Comparison of ENCODE assay signal across 14 mouse cellular contexts in genomic region chr8:69849899-69850298, GRCm38 (mm10). TPM values are rescaled to one million over a fixed set of nuclear protein-coding genes. Genes with fewer than 3 reads are reported as not detected.
DNase-seq lines count a peak whose midpoint lies in the region; ATAC-seq and TF ChIP-seq lines count a peak whose summit lies in the region.
"Had no signal": no experiment of that assay in that cellular context is flagged by ENCODE, and none has a peak within 500 bp of the region (broad histone marks: within the 10 kb centered on the region; RNA-seq: fewer than 3 reads in every experiment).

No protein-coding gene starts in this region.

- H3K36me3 ChIP-seq in hindbrain, postnatal 0 days (ENCODE audit: insufficient read depth, low read length): no peaks in the 10 kb centered on the region
- peaks cover 15% of the 10 kb centered on the region for H3K36me3 ChIP-seq in hindbrain, embryonic 12.5 days
- no peaks in the 10 kb centered on the region for H3K36me3 ChIP-seq in ES-Bruce4 (ENCODE audit: control insufficient read depth, insufficient read depth, low read length, poor library complexity, severe bottlenecking)
- H3K36me3 ChIP-seq: heart, embryonic 10.5 days had no signal

- H3K9me3 ChIP-seq in hindbrain, postnatal 0 days (ENCODE audit: low read length): no peaks in the 10 kb centered on the region
- H3K9me3 ChIP-seq in hindbrain, embryonic 12.5 days (replicated peaks): no peaks in the 10 kb centered on the region
- H3K9me3 ChIP-seq in ES-Bruce4 (replicated peaks; ENCODE audit: control insufficient read depth, insufficient read depth, low read length, poor library complexity, severe bottlenecking): no peaks in the 10 kb centered on the region
- H3K9me3 ChIP-seq: forebrain, embryonic 10.5 days; heart, embryonic 10.5 days had no signal

- H3K27ac ChIP-seq in hindbrain, postnatal 0 days: no peak overlapping the region
- H3K27ac ChIP-seq in hindbrain, embryonic 12.5 days: no peak overlapping the region
- peak overlapping the region; percentile 84 for H3K27ac ChIP-seq in ES-Bruce4 (ENCODE audit: insufficient read depth, low read length)
- H3K27ac ChIP-seq: forebrain, embryonic 10.5 days; macrophage had no signal

- H3K4me3 ChIP-seq in hindbrain, postnatal 0 days (ENCODE audit: low read length): no peak overlapping the region
- no peak overlapping the region for H3K4me3 ChIP-seq in hindbrain, embryonic 12.5 days
- H3K4me3 ChIP-seq in ES-Bruce4 (ENCODE audit: low read depth, low read length): no peak overlapping the region
- H3K4me3 ChIP-seq: forebrain, embryonic 10.5 days had no signal

- no peak for TF ChIP-seq EP300 in ES-Bruce4 (IDR thresholded peaks at IDR 0.05; ENCODE audit: insufficient read depth, low read depth, low read length)

- H3K27me3 ChIP-seq in hindbrain, postnatal 0 days (ENCODE audit: insufficient read depth, low read length): no peaks in the 10 kb centered on the region
- H3K27me3 ChIP-seq in hindbrain, embryonic 12.5 days: no peaks in the 10 kb centered on the region
- no peaks in the 10 kb centered on the region for H3K27me3 ChIP-seq in ES-Bruce4 (ENCODE audit: control insufficient read depth, insufficient read depth, low read length, poor library complexity, severe bottlenecking)

- peak; percentile 48 for TF ChIP-seq CTCF in hindbrain, postnatal 0 days (IDR thresholded peaks at IDR 0.05; ENCODE audit: low read depth)
- TF ChIP-seq CTCF in ES-Bruce4 (IDR thresholded peaks at IDR 0.05; ENCODE audit: low read depth, low read length): peak; percentile 92

- H3K9ac ChIP-seq in hindbrain, postnatal 0 days (replicated peaks; ENCODE audit: low read length): no peak overlapping the region
- no peak overlapping the region for H3K9ac ChIP-seq in hindbrain, embryonic 12.5 days
- H3K9ac ChIP-seq in ES-Bruce4 (ENCODE audit: low read depth, poor library complexity, severe bottlenecking): no peak overlapping the region

- 48% methylated on average over 3 of the region's 3 CpGs for WGBS in hindbrain, postnatal 0 days
- WGBS in hindbrain, embryonic 12.5 days: 43% methylated on average over 3 of the region's 3 CpGs

- no peaks in the 10 kb centered on the region for H3K4me1 ChIP-seq in hindbrain, postnatal 0 days (ENCODE audit: insufficient read depth, low read length)
- no peaks in the 10 kb centered on the region for H3K4me1 ChIP-seq in hindbrain, embryonic 12.5 days
- H3K4me1 ChIP-seq in ES-Bruce4 (ENCODE audit: control insufficient read depth, insufficient read depth, low read length): peaks cover 15% of the 10 kb centered on the region
- H3K4me1 ChIP-seq: forebrain, embryonic 10.5 days had no signal

- ATAC-seq in hindbrain, postnatal 0 days: no peak
- no peak for ATAC-seq in hindbrain, embryonic 12.5 days (ENCODE audit: low FRiP score)
- ATAC-seq in erythroid progenitor cell, adult 5-6 weeks (replicated peaks; ENCODE audit: low FRiP score, poor library complexity, severe bottlenecking): peak; percentile 72

- no peak for TF ChIP-seq POLR2A in ES-Bruce4 (IDR thresholded peaks at IDR 0.05; ENCODE audit: insufficient read depth, low read length)

- no peak for DNase-seq in hindbrain, postnatal 0 days (ENCODE audit: low spot score)
- peak; percentile 51 for DNase-seq in 3T3-L1 (ENCODE audit: low read depth, low spot score)
- DNase-seq in frontal cortex, postnatal 36 days (ENCODE audit: low spot score in 2 of 2): no peak
- DNase-seq in right cerebral cortex, postnatal 4 days: no peak
- DNase-seq: cerebellum, adult 18-20 months; kidney, adult 11 months; right cerebral cortex, adult 18-20 months had no signal

- H3K4me2 ChIP-seq in hindbrain, postnatal 0 days (ENCODE audit: low read depth, low read length): no peak overlapping the region
- no peak overlapping the region for H3K4me2 ChIP-seq in hindbrain, embryonic 12.5 days (replicated peaks)

RNA-seq across cellular contexts. Expression of gene Pbx4, which starts 17.6 kb away (rescaled TPM):
- total RNA-seq in hindbrain, postnatal 0 days (2014; rRNA removed): 46.5 and 86.4 TPM in 2 replicates
- 81.9 and 88.5 TPM in 2 replicates for polyA plus RNA-seq in hindbrain, postnatal 0 days (2015; fragmentation: Nextera tagmentation; extraction: Ambion mirVana)
- 36.4 and 39.0 TPM in 2 replicates for polyA plus RNA-seq in hindbrain, embryonic 12.5 days (2016; fragmentation: Nextera tagmentation; extraction: Ambion mirVana)
- polyA plus RNA-seq in ES-Bruce4 (2011; ENCODE audit: insufficient read depth, insufficient read length, low read depth, missing spikeins): 22.4 and 26.7 TPM in 2 replicates
- total RNA-seq in erythroid progenitor cell, adult 5-6 weeks (2015; ENCODE audit: low replicate concordance): 4.2 TPM in 1 of 2 replicates, not detected in the other
- 2.1 and 8.2 TPM in 2 replicates for total RNA-seq in erythroid progenitor cell, adult 5-6 weeks (2017; ENCODE audit: low replicate concordance)

RNA-seq across cellular contexts. Expression of gene Lpar2, which starts 27.7 kb away (rescaled TPM):
- total RNA-seq in hindbrain, postnatal 0 days (2014; rRNA removed): 5.2 and 5.4 TPM in 2 replicates
- 0.45 and 0.50 TPM in 2 replicates for polyA plus RNA-seq in hindbrain, postnatal 0 days (2015; fragmentation: Nextera tagmentation; extraction: Ambion mirVana)
- polyA plus RNA-seq in hindbrain, embryonic 12.5 days (2016; fragmentation: Nextera tagmentation; extraction: Ambion mirVana): 0.57 and 0.70 TPM in 2 replicates
- 10.1 and 10.8 TPM in 2 replicates for polyA plus RNA-seq in ES-Bruce4 (2011; ENCODE audit: insufficient read depth, insufficient read length, low read depth, missing spikeins)
- total RNA-seq in erythroid progenitor cell, adult 5-6 weeks (2015; ENCODE audit: low replicate concordance): 0.42 TPM in 1 of 2 replicates, not detected in the other
- total RNA-seq in erythroid progenitor cell, adult 5-6 weeks (2017; ENCODE audit: low replicate concordance): not detected in 2 replicates

RNA-seq across cellular contexts. Expression of gene Cilp2, which starts 37.6 kb away (rescaled TPM):
- total RNA-seq in hindbrain, postnatal 0 days (2014; rRNA removed): 14.3 and 19.2 TPM in 2 replicates
- 6.9 and 7.2 TPM in 2 replicates for polyA plus RNA-seq in hindbrain, postnatal 0 days (2015; fragmentation: Nextera tagmentation; extraction: Ambion mirVana)
- polyA plus RNA-seq in hindbrain, embryonic 12.5 days (2016; fragmentation: Nextera tagmentation; extraction: Ambion mirVana): 1.2 and 1.5 TPM in 2 replicates
- 0.96 and 1.2 TPM in 2 replicates for polyA plus RNA-seq in ES-Bruce4 (2011; ENCODE audit: insufficient read depth, insufficient read length, low read depth, missing spikeins)
- total RNA-seq in erythroid progenitor cell, adult 5-6 weeks (2015; ENCODE audit: low replicate concordance): not detected in 2 replicates
- not detected in 2 replicates for total RNA-seq in erythroid progenitor cell, adult 5-6 weeks (2017; ENCODE audit: low replicate concordance)
- polyA plus RNA-seq: macrophage had no signal

RNA-seq across cellular contexts. Expression of gene Gmip, which starts 41.4 kb away (rescaled TPM):
- total RNA-seq in hindbrain, postnatal 0 days (2014; rRNA removed): 28.8 and 42.7 TPM in 2 replicates
- 23.6 and 27.9 TPM in 2 replicates for polyA plus RNA-seq in hindbrain, postnatal 0 days (2015; fragmentation: Nextera tagmentation; extraction: Ambion mirVana)
- polyA plus RNA-seq in hindbrain, embryonic 12.5 days (2016; fragmentation: Nextera tagmentation; extraction: Ambion mirVana): 17.9 and 23.3 TPM in 2 replicates
- polyA plus RNA-seq in ES-Bruce4 (2011; ENCODE audit: insufficient read depth, insufficient read length, low read depth, missing spikeins): 11.6 and 12.6 TPM in 2 replicates
- total RNA-seq in erythroid progenitor cell, adult 5-6 weeks (2015; ENCODE audit: low replicate concordance): 8.4 and 24.1 TPM in 2 replicates
- total RNA-seq in erythroid progenitor cell, adult 5-6 weeks (2017; ENCODE audit: low replicate concordance): 5.5 and 16.6 TPM in 2 replicates

RNA-seq across cellular contexts. Expression of gene Tssk6, which starts 52.1 kb away (rescaled TPM):
- total RNA-seq in hindbrain, postnatal 0 days (2014; rRNA removed): 1.6 and 1.8 TPM in 2 replicates
- 3.7 and 4.3 TPM in 2 replicates for polyA plus RNA-seq in hindbrain, postnatal 0 days (2015; fragmentation: Nextera tagmentation; extraction: Ambion mirVana)
- 4.1 and 4.7 TPM in 2 replicates for polyA plus RNA-seq in hindbrain, embryonic 12.5 days (2016; fragmentation: Nextera tagmentation; extraction: Ambion mirVana)
- not detected in 2 replicates for polyA plus RNA-seq in ES-Bruce4 (2011; ENCODE audit: insufficient read depth, insufficient read length, low read depth, missing spikeins)
- total RNA-seq in erythroid progenitor cell, adult 5-6 weeks (2015; ENCODE audit: low replicate concordance): not detected in 2 replicates
- total RNA-seq in erythroid progenitor cell, adult 5-6 weeks (2017; ENCODE audit: low replicate concordance): not detected in 2 replicates
- total RNA-seq: left cerebral cortex, adult 18-20 months had no signal
